Mouse (Mus musculus) ES-Bruce4 (cell line): Measurements from ENCODE around the gene Fam129b. TPM values are rescaled to one million over a fixed set of nuclear protein-coding genes. Genes with fewer than 3 reads are reported as not detected.

ENCODE experiments used
- H3K27ac ChIP-seq: 2 replicates; pipeline ENCODE4 v1.5.1; 2012; ENCODE audit warnings: low read length, inconsistent platforms; ENCODE audit not compliant: insufficient read depth
- H3K27me3 ChIP-seq: 2 replicates; pipeline ENCODE4 v1.6.1; 2012; ENCODE audit warnings: mild to moderate bottlenecking, low read length, inconsistent platforms; ENCODE audit not compliant: control insufficient read depth, poor library complexity, insufficient read depth, severe bottlenecking
- H3K36me3 ChIP-seq: 2 replicates; pipeline ENCODE4 v1.6.1; 2012; ENCODE audit warnings: inconsistent platforms, mild to moderate bottlenecking, low read length, moderate library complexity; ENCODE audit not compliant: control insufficient read depth, poor library complexity, insufficient read depth, severe bottlenecking
- H3K4me1 ChIP-seq: one replicate; pipeline ENCODE4 v1.8.1; 2011; ENCODE audit warnings: low read length; ENCODE audit not compliant: control insufficient read depth, insufficient read depth
- H3K4me3 ChIP-seq: 2 replicates; pipeline ENCODE4 v1.5.1; 2011; ENCODE audit warnings: low read depth, mild to moderate bottlenecking, low read length
- H3K9ac ChIP-seq: 2 replicates; pipeline ENCODE4 v1.6.1; 2012; ENCODE audit warnings: low read depth, mild to moderate bottlenecking, inconsistent platforms; ENCODE audit not compliant: poor library complexity, severe bottlenecking
- H3K9me3 ChIP-seq: replicated peaks from 2 replicates; pipeline ENCODE4 v1.6.1; 2012; ENCODE audit warnings: mild to moderate bottlenecking, low read length, inconsistent platforms; ENCODE audit not compliant: control insufficient read depth, poor library complexity, insufficient read depth, severe bottlenecking
- CTCF ChIP-seq: IDR thresholded peaks from one replicate; pipeline ENCODE4 v1.8.1; 2011; ENCODE audit warnings: low read depth, low read length
- EP300 ChIP-seq: IDR thresholded peaks from 2 replicates; pipeline ENCODE4 v1.6.1; 2011; ENCODE audit warnings: low read depth, low read length; ENCODE audit not compliant: insufficient read depth
- POLR2A ChIP-seq: IDR thresholded peaks from one replicate; pipeline ENCODE4 v1.8.1; 2011; ENCODE audit warnings: low read length; ENCODE audit not compliant: insufficient read depth
- polyA plus RNA-seq: library from polyadenylated mRNA; stranded (reverse); fragments of >200 nt; gene quantifications from 2 replicates; pipeline ENCODE4 v1.2.4, GENCODE M21; 2011; ENCODE audit warnings: low read depth; ENCODE audit not compliant: missing spikeins, insufficient read depth, insufficient read length

Fam129b gene
- polyA plus RNA-seq, 1 experiment, result 65.5 TPM

DNA sequence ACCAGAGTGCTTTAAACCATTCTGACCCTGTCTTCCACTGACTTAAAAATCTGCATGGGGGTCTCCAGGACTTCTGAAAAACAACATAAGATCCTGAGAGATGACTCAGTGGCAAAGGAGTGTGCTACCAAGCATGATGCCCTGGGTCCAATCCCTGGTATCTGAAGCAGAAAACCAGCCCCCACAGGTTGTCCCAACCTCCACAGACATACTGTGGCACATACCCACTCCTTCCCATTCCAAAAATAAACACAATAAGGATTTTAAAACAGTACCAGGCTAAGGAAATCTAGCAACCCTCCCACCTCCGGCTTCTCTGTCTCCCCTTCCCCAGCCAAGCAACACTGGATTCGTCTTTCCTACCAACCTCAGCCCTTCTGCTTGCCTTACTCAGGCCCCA, 36.7 kb upstream of the Fam129b start:
- H3K9ac ChIP-seq, result no peak overlapping the region
- H3K36me3 ChIP-seq, result no peaks in the 10 kb centered on the region
- H3K9me3 ChIP-seq, result no peaks in the 10 kb centered on the region
- H3K4me3 ChIP-seq, result no peak overlapping the region
- H3K27me3 ChIP-seq, result no peaks in the 10 kb centered on the region
- TF ChIP-seq EP300 (no peak), POLR2A (no peak), CTCF (no peak)
- no peak overlapping the region for H3K27ac ChIP-seq
- H3K4me1 ChIP-seq, result no peaks in the 10 kb centered on the region

DNA sequence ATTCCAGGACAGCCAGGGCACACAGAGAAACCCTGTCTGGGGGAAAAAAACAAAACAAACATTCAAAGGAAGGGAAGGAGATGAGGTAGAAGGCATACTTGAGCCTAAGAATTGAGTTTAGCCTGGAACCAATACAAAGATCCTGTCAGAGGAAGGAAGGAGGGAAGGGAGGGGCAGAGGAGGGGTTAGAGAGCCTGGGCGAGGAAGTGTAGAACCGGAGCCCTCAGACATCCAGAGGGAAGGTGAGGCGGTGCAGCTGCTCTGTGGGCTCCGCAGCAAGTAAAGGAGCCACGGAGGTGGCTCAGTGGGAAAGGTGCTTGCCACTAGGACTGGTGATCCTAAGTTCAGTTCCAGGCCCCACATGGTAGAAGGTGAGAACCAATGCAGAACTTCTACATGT, 34.8 kb upstream of the Fam129b start:
- Histone ChIP-seq H3K4me3 (no peak overlapping the region), H3K36me3 (no peaks in the 10 kb centered on the region), H3K27me3 (no peaks in the 10 kb centered on the region), H3K27ac (no peak overlapping the region), H3K9ac (no peak overlapping the region), H3K4me1 (no peaks in the 10 kb centered on the region), H3K9me3 (no peaks in the 10 kb centered on the region)
- no peak for TF ChIP-seq CTCF
- no peak for TF ChIP-seq POLR2A
- TF ChIP-seq EP300, result no peak

DNA sequence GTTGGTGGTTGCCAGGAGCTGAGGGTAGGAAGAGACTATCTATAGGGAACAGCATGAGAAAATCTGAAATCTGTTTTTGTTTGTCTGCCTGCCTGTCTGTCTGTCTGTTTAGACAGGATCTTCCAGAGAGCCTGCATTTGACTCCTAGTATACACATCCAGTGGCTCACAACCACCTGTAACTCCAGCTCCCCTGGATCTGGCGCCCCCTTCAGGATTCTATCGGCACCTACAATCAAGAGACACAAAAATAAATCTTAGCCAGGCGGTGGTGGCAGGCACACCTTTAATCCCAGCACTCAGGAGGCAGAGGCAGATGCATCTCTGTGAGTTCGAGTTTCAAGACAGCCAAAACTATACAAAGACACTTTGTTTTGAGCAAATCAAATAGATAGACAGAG, 33.4 kb upstream of the Fam129b start:
- H3K27ac ChIP-seq, result no peak overlapping the region
- H3K9me3 ChIP-seq, result no peaks in the 10 kb centered on the region
- H3K4me1 ChIP-seq, result no peaks in the 10 kb centered on the region
- no peaks in the 10 kb centered on the region for H3K27me3 ChIP-seq
- no peak overlapping the region for H3K4me3 ChIP-seq
- TF ChIP-seq POLR2A (no peak), CTCF (peak; percentile 69)
- H3K9ac ChIP-seq, result no peak overlapping the region
- no peaks in the 10 kb centered on the region for H3K36me3 ChIP-seq

DNA sequence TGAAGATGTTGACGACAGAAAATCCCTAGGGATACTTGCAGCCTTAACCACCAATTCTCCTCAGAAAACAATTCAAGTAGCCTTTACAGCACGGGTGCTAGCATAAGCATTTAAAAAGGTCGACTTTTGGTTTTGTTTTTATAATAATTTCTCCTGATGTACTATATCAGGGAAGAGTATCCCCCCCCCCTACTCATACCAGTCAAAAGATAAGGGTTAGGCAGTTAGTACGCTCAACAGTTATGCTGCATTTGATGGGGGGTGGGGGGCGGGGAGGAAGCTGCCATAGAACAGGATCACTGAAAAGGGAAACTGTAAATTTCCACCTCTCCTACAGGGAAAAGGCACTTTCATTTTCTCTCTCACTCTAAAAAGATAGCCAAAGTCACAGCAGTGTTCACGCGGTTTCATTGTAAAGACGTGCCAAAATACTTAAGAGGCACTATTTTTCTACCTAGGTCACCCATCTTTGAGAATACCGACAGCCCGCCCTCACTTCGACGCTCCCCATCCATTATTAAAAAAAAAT, 30.3 kb upstream of the Fam129b start:
- Histone ChIP-seq H3K4me1 (no peaks in the 10 kb centered on the region), H3K4me3 (peak overlapping the region; percentile 98), H3K27ac (no peak overlapping the region), H3K36me3 (no peaks in the 10 kb centered on the region), H3K9ac (peak overlapping the region; percentile 19; the same call in 1 of the 2 replicates), H3K27me3 (no peaks in the 10 kb centered on the region), H3K9me3 (no peaks in the 10 kb centered on the region)
- TF ChIP-seq CTCF, result no peak
- TF ChIP-seq POLR2A, result no peak

DNA sequence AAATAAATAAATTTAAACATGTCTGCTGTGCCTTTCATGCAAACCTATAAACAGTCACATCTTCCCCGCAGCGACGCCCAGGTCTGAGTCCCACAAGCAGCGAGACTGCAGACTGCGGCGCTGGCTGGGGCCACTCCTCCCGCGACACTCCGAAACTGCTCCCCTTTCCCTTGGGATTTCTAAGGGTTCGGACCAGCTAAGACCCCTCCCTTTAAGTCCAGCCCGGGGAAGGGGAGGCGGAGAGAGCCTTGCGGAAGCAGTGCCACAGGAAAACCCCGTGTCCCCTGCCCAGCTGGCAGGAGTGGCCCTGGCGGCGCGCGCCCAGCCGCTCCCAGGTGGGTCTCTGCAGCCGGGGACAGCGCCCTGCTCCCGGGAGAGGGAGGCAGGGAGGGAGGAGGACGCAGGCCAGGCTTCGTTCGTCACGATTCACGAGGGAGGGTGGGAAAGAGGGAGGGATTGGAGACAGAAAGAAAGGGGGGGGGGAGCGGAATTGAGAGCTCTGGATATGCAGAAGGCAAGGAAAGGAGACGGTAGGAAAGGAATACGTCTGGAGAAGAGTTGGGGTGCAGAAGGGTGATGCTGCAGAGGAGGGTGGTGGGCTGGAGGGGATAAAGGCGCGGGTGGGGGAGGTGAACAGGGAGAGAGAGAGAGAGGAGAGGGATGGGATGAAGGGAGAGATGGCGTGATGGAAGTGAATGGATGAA, 29.7 kb upstream of the Fam129b start:
- H3K27ac ChIP-seq, result no peak overlapping the region
- TF ChIP-seq POLR2A, result no peak
- TF ChIP-seq CTCF, result no peak
- no peak for TF ChIP-seq EP300
- peak overlapping the region; percentile 19 for H3K9ac ChIP-seq
- no peaks in the 10 kb centered on the region for H3K27me3 ChIP-seq
- H3K4me3 ChIP-seq, result peak overlapping the region; percentile 98
- no peaks in the 10 kb centered on the region for H3K4me1 ChIP-seq
- H3K9me3 ChIP-seq, result no peaks in the 10 kb centered on the region
- H3K36me3 ChIP-seq, result no peaks in the 10 kb centered on the region

DNA sequence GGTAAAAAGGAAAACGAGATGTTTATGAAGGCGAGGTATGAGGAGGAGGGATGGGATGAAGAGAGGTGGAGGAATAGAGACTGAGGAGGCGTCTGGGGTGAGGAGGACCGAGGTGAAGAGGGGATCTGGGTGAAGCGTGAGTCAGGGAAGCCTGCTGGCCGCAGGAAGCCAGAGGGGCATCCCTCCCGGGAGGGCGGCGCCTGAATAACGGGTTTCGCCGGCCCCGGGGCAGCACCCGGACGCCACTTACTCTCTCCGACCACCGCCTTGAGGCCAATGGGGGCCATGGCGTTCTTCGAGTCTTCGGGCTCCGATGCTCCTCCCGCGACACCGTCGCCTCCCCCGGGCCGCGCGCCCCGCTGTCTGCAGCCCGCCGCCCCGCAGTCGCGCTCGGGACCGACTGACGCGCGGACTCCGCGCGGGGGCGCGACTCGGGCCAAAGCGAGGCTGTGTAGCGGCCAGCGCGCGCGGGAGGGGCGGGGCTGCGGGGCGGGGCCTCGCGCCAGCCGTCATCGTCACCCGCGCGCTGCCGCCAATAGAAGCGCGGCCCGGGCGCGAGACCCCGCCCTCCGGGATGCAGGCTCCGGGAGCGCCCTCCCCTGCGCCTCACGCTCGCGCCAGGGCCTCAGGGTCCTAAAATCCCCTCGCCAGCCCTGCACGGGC, 29.0 kb upstream of the Fam129b start, which contains the start of gene Stxbp1:
Gene Stxbp1 (minus strand): TSS at position 441 of the 663 bp plus-strand sequence.
- peak within 1 kb of the TSS; percentile 98 for H3K4me3 ChIP-seq
- no peaks in the 10 kb centered on the region for H3K27me3 ChIP-seq
- TF ChIP-seq POLR2A, result no peak
- H3K4me1 ChIP-seq, result no peaks in the 10 kb centered on the region
- H3K9ac ChIP-seq, result peak within 1 kb of the TSS; percentile 19
- no peaks in the 10 kb centered on the region for H3K9me3 ChIP-seq
- no peak within 1 kb of the TSS for H3K27ac ChIP-seq
- no peaks in the 10 kb centered on the region for H3K36me3 ChIP-seq
